ENCODE assay signal across 8 mouse cellular contexts in genomic region chr7:109028204-109028603, GRCm38 (mm10). TPM values are rescaled to one million over a fixed set of nuclear protein-coding genes. Genes with fewer than 3 reads are reported as not detected.
DNase-seq lines count a peak whose midpoint lies in the region; ATAC-seq lines count a peak whose summit lies in the region.

No protein-coding gene starts in this region.

- no peak overlapping the region for H3K4me2 ChIP-seq in midbrain, embryonic 12.5 days (replicated peaks)

- H3K36me3 ChIP-seq in heart, embryonic 10.5 days, result no peaks in the 10 kb centered on the region
- peaks cover 46% of the 10 kb centered on the region for H3K36me3 ChIP-seq in midbrain, embryonic 12.5 days

- H3K4me1 ChIP-seq in heart, embryonic 10.5 days, result no peaks in the 10 kb centered on the region
- H3K4me1 ChIP-seq in midbrain, embryonic 12.5 days, result no peaks in the 10 kb centered on the region

- H3K27ac ChIP-seq in heart, embryonic 10.5 days, result no peak overlapping the region
- H3K27ac ChIP-seq in midbrain, embryonic 12.5 days (replicated peaks), result no peak overlapping the region

- no peaks in the 10 kb centered on the region for H3K9me3 ChIP-seq in heart, embryonic 10.5 days
- no peaks in the 10 kb centered on the region for H3K9me3 ChIP-seq in midbrain, embryonic 12.5 days

- peak; percentile 74 for ATAC-seq in granulocyte monocyte progenitor cell, adult 5-6 weeks (replicated peaks; ENCODE audit: poor library complexity, severe bottlenecking)
- peak; percentile 55 for ATAC-seq in midbrain, embryonic 12.5 days (ENCODE audit: low FRiP score, low read depth)

- DNase-seq in heart, postnatal 10 days, result peak; percentile 62 to 78
- DNase-seq in heart, embryonic 10.5 days (ENCODE audit: low spot score), result no peak
- peak; percentile 58 for DNase-seq in ES-CJ7 (ENCODE audit: low read depth, low spot score)
- peak; percentile 78 for DNase-seq in cerebellum, adult 8-10 months
- peak; percentile 29 for DNase-seq in large intestine, adult 2 months (ENCODE audit: low read depth, low spot score)
- DNase-seq in thymus, postnatal 25 days, result peak; percentile 13

- no peaks in the 10 kb centered on the region for H3K27me3 ChIP-seq in heart, embryonic 10.5 days (ENCODE audit: insufficient read depth, poor library complexity, severe bottlenecking)
- no peaks in the 10 kb centered on the region; the same call in 1 of the 2 replicates for H3K27me3 ChIP-seq in midbrain, embryonic 12.5 days

- WGBS in heart, embryonic 10.5 days, result 32% methylated on average over 6 of the region's 6 CpGs
- 26% methylated on average over 6 of the region's 6 CpGs for WGBS in large intestine, adult 2 months
- 33% methylated on average over 6 of the region's 6 CpGs for WGBS in midbrain, embryonic 12.5 days

- intact Hi-C loops in heart, postnatal 10 days (cut with DNase I), result loop anchor here (1.0 to 2.0 kb wide), 2 partner anchors 61 to 214 kb away; no protein-coding TSS in a partner anchor

- no peak overlapping the region for H3K9ac ChIP-seq in midbrain, embryonic 12.5 days (replicated peaks)

- H3K4me3 ChIP-seq in heart, embryonic 10.5 days, result no peak overlapping the region
- H3K4me3 ChIP-seq in midbrain, embryonic 12.5 days, result no peak overlapping the region

RNA-seq across cellular contexts. Expression of gene Ric3, which starts 54.9 kb away (rescaled TPM):
- under 1 TPM; 0.45 to 0.67 TPM for total RNA-seq in heart, postnatal 10 days (2021)
- 2.4 and 2.9 TPM in 2 replicates for polyA plus RNA-seq in heart, embryonic 10.5 days (2016; fragmentation: Nextera tagmentation; extraction: Ambion mirVana)
- total RNA-seq in granulocyte monocyte progenitor cell, adult 5-6 weeks (2014; fragmentation: Nextera tagmentation), result 0.56 and 1.1 TPM in 2 replicates
- total RNA-seq in granulocyte monocyte progenitor cell, adult 5-6 weeks (2017), result 0.62 and 2.8 TPM in 2 replicates
- polyA plus RNA-seq in large intestine, adult 2 months (2012; rRNA removed), result 0.55 and 0.56 TPM in 2 replicates
- 29.5 and 30.4 TPM in 2 replicates for polyA plus RNA-seq in midbrain, embryonic 12.5 days (2016; fragmentation: Nextera tagmentation; extraction: Ambion mirVana)
